Mouse (Mus musculus) neural tube, embryonic 11.5 days (tissue): ENCODE measurements around the gene Cfap221. TPM values are rescaled to one million over a fixed set of nuclear protein-coding genes. Genes with fewer than 3 reads are reported as not detected.

Source experiments
- ATAC-seq: fragments of 200-750 bp; cut with Nextera tagmentation; 2 replicates; pipeline ENCODE4 v1.8.0; 2017; ENCODE audit warnings: moderate number of reproducible peaks, mild to moderate bottlenecking, moderate TSS enrichment, moderate library complexity; ENCODE audit not compliant: insufficient read depth, low FRiP score, low TSS enrichment
- DNase-seq: peaks from one replicate; pipeline ENCODE4 v3.0.0-alpha.2; 2015; ENCODE audit warnings: low spot score
- H3K27ac ChIP-seq: fragments of 300-500 bp; sonication (generic); 2 replicates; pipeline ENCODE4 v1.5.1; 2014; ENCODE audit warnings: low read depth, mild to moderate bottlenecking, low read length
- H3K27me3 ChIP-seq: fragments of 300-500 bp; sonication (generic); 2 replicates; pipeline ENCODE4 v1.6.1; 2014; ENCODE audit warnings: mild to moderate bottlenecking, low read length, mixed read lengths; ENCODE audit not compliant: control insufficient read depth, insufficient read depth
- H3K36me3 ChIP-seq: fragments of 300-500 bp; sonication (generic); 2 replicates; pipeline ENCODE4 v1.6.1; 2014; ENCODE audit warnings: mild to moderate bottlenecking, low read length, moderate library complexity, mixed read lengths; ENCODE audit not compliant: control insufficient read depth, insufficient read depth
- H3K4me1 ChIP-seq: fragments of 300-500 bp; sonication (generic); 2 replicates; pipeline ENCODE4 v1.6.1; 2014; ENCODE audit warnings: low read length, mixed read lengths; ENCODE audit not compliant: control insufficient read depth, insufficient read depth
- H3K4me2 ChIP-seq: fragments of 300-500 bp; sonication (generic); 2 replicates; pipeline ENCODE4 v1.6.1; 2014; ENCODE audit warnings: low read depth, mild to moderate bottlenecking, moderate library complexity
- H3K4me3 ChIP-seq: fragments of 300-500 bp; sonication (generic); 2 replicates; pipeline ENCODE4 v1.5.1; 2014; ENCODE audit warnings: low read depth, low read length
- H3K9ac ChIP-seq: fragments of 300-500 bp; sonication (generic); 2 replicates; pipeline ENCODE4 v1.6.1; 2014; ENCODE audit warnings: mild to moderate bottlenecking, low read length
- H3K9me3 ChIP-seq: fragments of 300-500 bp; sonication (generic); 2 replicates; pipeline ENCODE4 v1.6.1; 2016; ENCODE audit warnings: low read length; ENCODE audit not compliant: control insufficient read depth
- WGBS: fragments of 180-500 bp; shearing (Covaris S2); extraction: QIAGEN DNeasy Blood & Tissue Kit; methylation state at CpG from one replicate; pipeline ENCODE4 v1.1.7; 2014; 5-methylcytosine and 5-hydroxymethylcytosine counted together
- polyA plus RNA-seq: library from polyadenylated mRNA; unstranded; fragments of >200 nt; fragmentation: Nextera tagmentation; extraction: Ambion mirVana; gene quantifications from 2 replicates; pipeline ENCODE4 v1.2.1, GENCODE M21; 2014

Gene Cfap221
- polyA plus RNA-seq, 1 experiment from 2014 or later, result not detected

- 82% methylated on average over 7 of the region's 7 CpGs for WGBS
- no peak for ATAC-seq
- Histone ChIP-seq H3K27me3 (no peaks in the 10 kb centered on the region), H3K9me3 (no peaks in the 10 kb centered on the region), H3K4me2 (no peak overlapping the region), H3K27ac (no peak overlapping the region), H3K4me3 (no peak overlapping the region), H3K9ac (no peak overlapping the region), H3K4me1 (no peaks in the 10 kb centered on the region), H3K36me3 (no peaks in the 10 kb centered on the region)
- DNase-seq, result no peak
Observed at GRCm38 (mm10) chr1:119878909-119879308, 118.1 kb downstream of the Cfap221 start.

GRCm38 (mm10) chr1:119877469-119877868 lies 119.6 kb downstream of the Cfap221 start:
- no peak for ATAC-seq

More at GRCm38 (mm10) chr1:119877469-119877868, 119.6 kb downstream of the Cfap221 start:
- Histone ChIP-seq H3K4me2 (no peak overlapping the region), H3K4me3 (no peak overlapping the region), H3K9me3 (no peaks in the 10 kb centered on the region), H3K9ac (no peak overlapping the region), H3K36me3 (no peaks in the 10 kb centered on the region), H3K27ac (no peak overlapping the region), H3K4me1 (no peaks in the 10 kb centered on the region), H3K27me3 (no peaks in the 10 kb centered on the region)
- WGBS, result 90% methylated on average over 4 of the region's 4 CpGs
- DNase-seq, result no peak

Other genes starting within 250 kb of the Cfap221 start
- 13.0 and 14.9 TPM in 2 replicates for gene Ptpn4, start 159.6 kb downstream of the Cfap221 start, polyA plus RNA-seq
- gene Tmem177, start 84.0 kb downstream of the Cfap221 start, polyA plus RNA-seq, result 9.8 and 9.9 TPM in 2 replicates
- gene Sctr, start 9.7 kb upstream of the Cfap221 start, polyA plus RNA-seq, result 0.54 and 0.70 TPM in 2 replicates
- 7.4 and 8.6 TPM in 2 replicates for gene Tmem37, start 76.8 kb upstream of the Cfap221 start, polyA plus RNA-seq
- 1,035 and 1,076 TPM in 2 replicates for gene Dbi, start 123.8 kb upstream of the Cfap221 start, polyA plus RNA-seq
- gene 3110009E18Rik, start 124.0 kb upstream of the Cfap221 start, polyA plus RNA-seq, result 19.4 and 23.8 TPM in 2 replicates